Mouse (Mus musculus) naive thymus-derived CD4-positive, alpha-beta T cell, adult 2 months (primary cell): ENCODE measurements around the gene Cabp2.
"Not testable (repeated sequence)": the region's sequence is repeated elsewhere in the genome, so short reads cannot be mapped to it uniquely, and the experiment has no call there.

Source experiments
- DNase-seq: peaks from one replicate; pipeline ENCODE4 v3.0.0-alpha.2; 2011; ENCODE audit warnings: low read depth

Cabp2 gene

DNA sequence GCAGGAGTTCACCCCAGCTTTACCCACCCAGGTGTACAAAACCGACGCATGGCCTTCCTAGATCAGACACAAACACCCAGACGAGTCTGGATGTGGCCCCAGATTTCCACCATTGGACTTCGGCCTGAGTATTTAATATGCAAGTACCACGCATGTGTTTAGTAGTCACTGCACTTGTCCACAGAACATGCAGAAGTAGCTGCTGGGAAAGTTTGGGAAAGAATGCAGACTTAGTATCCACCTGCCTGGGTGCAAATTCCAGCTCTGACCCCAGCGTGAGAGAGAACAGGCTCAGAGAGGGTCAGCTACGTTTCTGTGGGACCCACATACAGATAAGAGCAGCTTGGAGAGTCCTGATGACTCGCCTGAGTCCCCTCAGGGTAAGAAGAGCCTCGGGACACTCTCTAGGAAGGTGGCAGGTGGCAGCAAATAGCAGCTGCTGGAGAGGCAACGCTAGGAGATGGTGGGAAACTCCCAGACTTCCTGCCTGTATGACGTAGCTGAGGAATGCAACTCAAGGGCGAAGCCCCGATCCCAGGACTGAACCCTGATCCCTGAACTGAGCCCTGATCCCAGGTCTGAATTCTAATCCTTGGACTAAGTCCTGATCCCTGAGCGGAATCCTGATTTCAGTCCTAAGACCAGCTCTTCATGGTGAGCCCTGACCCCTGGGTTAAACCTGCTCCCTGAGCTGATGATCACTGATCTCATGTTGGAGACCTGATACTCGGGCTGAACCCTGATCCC lies 25.3 kb upstream of the Cabp2 start:
- DNase-seq, result no peak

DNA sequence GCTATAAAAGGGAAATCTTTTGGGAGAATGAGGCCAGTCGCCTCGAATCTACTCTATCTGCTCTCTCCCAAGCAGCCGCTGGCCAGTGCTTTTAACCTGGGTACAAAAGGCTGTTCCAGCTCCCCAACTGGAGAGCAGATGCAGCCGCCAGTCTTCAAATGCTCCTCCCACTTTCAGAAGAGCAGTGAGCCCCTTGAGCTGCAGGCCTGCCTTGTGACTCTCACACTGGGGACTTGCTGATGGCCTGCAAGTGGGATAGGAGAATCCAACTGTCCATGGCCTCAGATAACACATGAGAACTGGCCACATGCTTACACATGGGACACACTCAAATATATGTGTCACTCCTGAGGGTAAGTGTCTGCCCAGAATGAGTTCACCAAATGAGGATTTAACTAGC lies 24.7 kb upstream of the Cabp2 start:
- DNase-seq, result no peak

DNA sequence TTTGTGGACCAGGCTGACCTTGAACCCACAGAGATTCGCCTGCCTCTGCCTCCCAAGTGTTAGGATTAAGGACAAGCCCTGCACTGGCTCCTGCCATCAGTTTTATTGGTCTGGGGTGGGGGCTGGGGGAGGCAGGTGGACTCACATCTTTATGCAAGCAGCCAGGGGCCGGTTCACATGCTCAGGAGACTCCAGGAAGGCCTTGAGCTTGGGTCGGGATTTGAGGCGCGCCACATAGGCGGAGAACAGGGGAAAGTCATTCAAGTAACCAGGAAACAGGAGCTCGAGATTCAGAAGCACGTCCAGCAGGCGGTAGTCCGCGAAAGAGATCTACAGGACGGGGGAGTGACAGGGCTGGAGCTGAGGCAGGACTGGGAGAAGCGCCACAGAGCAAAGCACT lies 24.0 kb upstream of the Cabp2 start:
- DNase-seq, result no peak

DNA sequence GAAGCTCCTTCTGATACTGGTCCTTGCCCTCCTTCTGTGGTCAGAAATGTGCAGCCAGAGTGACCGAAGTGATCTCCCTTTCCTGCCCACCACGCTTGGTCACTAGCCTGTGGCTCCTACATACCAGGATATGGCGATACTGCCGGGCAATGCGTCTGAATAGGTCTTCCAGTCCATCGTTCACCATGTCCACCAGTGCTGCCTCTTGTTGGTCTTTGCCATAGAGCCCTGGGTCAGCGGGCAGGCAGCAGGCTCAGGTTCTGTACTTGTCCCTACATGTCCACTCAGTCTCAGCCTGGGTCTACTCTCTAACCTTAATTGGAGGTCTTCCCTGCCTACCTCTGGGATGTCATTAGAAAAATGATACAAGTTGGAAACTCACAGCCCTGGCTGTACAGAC lies 23.4 kb upstream of the Cabp2 start:
- no peak for DNase-seq

DNA sequence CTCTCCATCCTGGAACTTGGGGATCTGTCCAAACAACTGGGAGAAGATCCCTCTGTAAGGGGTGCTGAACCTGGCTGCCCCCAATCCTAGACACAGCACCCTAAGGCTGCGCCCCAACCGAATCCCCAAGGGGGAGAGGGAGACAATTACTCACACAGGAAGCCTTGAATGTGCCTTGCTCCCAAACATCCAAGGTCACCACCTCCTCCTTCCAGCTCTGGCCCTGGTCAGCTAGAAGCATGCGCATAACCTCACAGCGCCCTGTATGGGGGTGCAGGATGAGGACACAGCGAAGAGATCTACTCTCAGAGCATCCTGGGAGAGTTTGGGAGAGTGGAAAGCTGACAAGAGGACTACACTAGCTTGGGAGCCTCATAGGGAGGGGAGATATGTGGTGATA lies 22.8 kb upstream of the Cabp2 start:
- no peak for DNase-seq

DNA sequence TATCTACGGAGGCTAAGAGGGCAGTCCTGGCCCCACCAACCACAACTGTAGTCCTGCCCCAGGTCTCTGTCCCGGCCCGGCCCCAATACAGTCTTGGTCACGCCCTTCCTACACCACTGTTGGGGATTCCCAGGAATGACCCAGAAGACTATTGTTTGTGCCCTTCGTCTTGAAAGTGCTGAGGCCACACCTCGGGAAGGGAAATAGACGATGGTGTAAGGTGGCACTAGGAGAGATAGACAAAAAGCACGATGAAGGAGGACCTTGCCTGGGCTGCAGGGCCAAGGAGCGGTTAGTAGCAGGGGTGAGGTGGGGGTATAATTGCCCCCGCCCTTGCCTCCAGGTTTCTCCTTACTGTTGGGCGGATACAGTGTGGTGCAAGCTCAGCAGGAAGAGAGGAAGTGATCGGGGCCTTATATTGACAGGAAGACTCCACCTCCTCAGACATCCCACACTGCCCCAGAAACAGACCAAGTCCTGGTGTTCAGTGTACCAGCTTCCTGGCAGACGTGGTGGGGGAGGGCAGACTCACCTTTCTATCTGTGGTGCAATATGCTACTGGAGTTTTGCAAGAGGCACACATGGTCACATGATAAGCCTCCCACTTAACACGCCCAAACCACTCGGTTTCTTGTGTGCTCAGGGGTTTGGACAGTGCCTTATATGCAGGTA lies 22.2 kb upstream of the Cabp2 start, which contains the start of gene Gstp3:
TSS of gene Gstp3 (minus strand) at position 501 of the 672 bp plus-strand sequence.
- DNase-seq, result peak; percentile 88

DNA sequence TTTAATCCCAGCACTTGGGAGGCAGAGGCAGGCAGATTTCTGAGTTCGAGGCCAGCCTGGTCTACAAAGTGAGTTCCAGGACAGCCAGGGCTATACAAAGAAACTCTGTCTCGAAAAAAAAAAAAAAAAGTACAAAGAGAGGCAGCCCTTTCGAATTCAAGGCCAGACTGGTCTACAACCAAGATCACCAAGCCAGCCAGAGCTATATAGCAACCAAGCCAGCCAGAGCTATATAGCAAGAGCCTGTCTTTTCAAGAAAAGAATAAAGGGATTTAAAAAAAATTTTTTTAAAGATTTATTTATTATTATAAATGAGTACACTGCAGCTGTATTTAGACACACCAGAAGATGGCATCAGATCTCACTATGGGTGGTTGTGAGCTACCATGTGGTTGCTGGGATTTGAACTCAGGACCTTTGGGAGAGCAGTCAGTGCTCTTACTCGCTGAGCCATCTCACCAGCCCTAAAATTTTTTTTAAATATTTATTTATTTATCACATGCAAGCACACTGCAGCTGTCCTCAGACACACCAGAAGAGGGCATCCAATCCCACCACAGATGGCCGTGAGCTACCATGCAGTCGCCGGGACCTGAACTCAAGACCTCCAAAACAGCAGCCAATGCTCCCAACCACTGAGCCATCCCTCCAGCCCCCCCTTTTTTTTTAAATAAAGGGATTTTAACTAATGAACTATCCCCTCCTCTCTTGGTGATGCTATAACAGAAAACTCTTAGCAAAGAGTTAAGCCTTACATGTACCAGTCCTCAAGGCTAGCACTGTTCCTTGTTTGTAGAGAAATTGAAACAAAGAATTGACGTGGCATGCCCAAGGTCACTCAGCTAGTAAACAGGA lies 21.1 kb upstream of the Cabp2 start:
- peak; percentile 70 for DNase-seq

DNA sequence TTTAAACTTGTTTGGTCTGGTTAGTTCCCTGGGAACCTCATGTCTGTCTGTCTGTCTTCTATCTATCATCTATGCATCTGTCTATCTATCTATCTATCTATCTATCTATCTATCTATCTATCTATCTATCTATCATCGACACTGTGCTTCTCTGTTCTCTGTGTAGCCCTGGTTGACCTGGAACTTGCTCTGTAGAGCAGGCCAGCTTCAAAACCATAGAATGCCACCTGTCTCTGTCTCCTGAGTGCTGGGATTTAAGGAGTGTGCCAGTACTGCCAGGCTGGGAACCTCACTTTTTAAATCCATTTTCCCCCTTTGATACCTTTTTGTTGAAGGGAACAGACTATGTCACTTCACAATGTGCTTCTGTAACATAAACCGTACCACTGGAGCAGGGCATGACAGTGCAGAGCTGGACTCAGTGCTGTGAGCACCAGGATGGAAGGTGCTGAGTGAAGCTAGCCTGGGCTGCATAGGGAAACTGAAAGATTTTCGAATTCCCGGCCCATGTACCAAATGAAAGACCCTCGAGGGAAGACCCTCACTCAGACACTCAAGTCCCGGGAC lies 20.4 kb upstream of the Cabp2 start:
- DNase-seq, result peak; percentile 69

DNA sequence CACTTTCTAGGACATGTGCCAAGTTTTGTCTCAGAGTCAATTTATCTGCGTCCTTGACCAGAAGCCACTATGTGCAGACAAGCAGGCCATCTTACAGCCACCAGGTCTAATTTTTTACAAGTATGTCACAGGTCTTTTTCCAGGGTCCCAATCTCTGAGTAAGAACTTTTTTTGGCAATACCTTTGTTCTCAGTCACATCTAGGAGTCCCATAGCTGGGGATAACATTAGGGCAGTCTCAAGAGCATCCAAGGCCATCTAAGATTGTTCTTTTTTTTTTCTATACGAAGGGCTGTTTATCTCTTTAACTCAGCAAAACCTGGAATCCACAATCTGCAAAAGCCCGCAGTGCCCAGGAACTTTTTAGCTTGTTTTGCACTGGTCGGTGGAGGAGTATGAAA lies 18.0 kb upstream of the Cabp2 start:
- DNase-seq, result not testable (repeated sequence)

DNA sequence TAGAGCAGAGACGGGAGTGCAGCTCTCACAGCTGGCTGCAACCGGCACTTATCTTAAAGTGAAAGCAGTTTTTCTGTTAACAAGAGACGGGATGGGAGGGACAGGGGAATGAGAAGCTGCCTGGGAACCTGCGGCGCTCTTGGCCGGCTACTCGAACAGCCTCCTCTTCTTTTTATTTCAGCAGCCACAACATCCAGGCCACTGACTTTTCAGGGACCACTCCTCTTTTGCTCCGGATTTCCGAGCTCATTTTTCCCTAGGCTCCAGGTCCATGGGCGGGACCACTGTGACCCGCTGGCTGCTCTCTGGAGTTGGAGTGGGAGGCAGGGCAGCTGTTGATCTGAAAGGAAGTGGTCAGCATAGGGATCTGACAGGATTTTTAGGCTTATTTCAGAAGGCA lies 16.9 kb upstream of the Cabp2 start:
- not testable (repeated sequence) for DNase-seq

DNA sequence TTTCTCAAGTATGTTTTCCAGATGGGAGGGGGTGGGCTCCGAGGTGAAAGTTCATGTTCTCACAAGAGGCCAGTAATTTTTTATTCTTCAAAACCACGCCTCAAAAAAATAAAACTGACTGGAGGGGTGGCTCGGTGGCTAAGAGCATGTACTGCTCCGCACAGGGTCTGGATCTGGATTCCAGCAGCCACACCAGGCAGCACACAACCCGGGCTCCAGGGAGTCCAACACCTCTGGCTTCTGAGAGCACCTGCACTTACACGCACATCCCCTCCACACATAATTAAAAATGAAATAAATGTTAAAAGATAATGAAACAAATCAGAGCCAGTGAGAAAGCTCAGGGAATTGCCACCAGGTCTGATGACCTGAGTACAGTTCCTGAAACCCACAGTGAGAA lies 15.1 kb upstream of the Cabp2 start:
- peak; percentile 78 for DNase-seq

DNA sequence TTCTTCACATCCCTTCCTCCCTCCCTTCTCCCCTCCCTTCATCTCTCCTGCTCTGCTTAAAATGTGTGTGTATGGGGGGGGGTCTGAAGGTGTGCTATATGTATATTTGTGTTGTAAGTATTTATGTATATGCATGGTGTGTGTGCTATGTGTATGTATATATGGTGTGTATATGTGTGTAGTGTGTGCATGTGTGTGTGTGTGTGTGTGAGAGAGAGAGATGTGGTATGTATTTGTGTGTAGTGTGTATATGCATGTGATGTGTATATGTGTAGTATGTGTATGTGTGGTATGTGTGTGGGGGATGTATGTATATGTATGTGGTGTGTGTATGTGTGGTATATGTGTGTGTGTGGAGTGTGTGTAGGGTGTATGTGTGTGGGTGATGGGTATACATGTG lies 14.5 kb upstream of the Cabp2 start:
- DNase-seq, result peak; percentile 52

DNA sequence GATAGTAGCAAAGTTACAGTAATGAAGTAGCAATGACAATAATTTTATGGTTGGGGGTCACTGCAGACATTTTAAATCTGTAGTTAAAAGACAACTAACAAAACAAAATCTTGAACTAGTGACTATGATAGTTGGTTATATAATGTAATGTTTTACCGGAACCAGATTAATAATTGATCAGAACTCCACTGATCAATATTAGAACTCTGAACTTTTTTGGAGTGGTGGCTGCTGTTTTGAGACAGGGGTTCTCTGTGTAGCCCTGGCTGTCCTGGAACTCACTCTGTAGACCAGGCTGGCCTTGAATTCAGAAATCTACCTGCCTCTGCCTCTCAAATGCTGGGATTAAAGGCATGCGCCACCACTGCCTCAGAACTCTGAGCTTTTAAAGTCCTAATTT lies 13.1 kb upstream of the Cabp2 start:
- DNase-seq, result not testable (repeated sequence)

DNA sequence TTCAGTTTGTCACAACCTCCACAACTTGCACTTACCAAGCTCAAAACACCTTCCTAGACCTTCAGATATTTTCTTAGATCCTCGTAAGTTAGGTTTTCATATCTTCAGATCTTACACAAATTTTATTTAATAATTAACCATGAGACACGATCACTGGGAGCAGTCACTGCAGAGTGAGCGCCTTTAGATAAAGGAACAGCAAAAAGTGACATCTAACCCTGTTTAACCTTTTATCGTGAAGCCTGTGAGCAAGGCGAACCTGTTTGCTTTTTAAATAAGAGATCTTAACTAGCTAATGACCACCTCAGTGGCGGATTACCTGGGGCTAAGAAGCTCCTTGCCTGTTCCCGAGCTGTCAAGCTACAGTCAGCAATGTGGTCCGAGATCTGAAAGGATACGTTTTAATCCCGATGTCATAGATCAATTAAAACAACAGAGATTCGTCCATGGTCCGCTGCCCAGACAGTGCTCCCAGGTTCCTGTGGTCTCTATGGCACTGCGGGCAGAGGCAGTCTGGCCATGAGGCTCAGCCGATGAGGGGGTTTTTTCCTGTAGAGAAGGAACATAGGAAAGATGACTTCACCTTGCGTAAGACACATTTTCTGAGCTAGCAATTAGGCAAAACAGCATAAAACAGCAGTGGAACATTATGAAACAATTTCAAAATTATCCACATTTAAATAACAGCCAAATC lies 12.5 kb upstream of the Cabp2 start:
- no peak for DNase-seq

DNA sequence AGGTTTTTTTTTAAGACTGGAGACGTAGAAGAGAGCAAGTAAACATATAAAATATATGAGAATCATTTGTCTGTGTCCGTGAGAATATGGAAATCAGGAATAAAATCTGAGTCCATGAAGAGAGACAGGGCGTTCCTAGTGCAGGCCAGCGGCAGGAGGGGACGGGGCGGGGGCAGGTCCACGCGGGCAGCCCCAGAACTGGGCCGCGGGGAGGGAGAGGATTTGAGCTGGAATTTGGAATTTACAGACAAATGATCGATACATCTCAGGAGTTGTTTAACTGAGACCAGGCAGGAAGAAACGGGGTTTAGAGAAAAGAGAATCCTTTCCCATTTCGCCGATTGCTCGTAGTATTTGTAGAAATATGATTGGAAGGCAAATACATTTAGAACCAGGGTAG lies 11.1 kb upstream of the Cabp2 start:
- no peak for DNase-seq

DNA sequence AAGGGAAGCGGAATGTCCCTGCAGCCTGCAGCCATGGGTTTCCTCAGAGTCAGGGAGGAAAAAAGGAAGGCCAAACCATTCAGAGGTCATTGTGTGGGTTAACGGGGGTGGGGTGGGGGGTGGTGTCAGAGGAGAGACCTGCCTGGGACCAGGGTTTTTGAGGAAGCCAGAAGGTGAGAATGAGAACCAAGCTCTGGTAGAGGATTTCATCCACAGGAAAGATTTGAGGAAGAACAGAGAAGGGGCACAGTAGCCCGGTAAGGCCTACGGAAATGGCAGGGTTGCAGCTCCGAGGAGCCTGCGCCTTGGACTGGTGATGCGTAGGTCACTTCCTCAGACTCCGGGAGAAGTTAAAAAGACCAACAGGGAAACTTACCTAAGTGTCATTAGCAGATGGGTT lies 10.6 kb upstream of the Cabp2 start:
- DNase-seq, result no peak

DNA sequence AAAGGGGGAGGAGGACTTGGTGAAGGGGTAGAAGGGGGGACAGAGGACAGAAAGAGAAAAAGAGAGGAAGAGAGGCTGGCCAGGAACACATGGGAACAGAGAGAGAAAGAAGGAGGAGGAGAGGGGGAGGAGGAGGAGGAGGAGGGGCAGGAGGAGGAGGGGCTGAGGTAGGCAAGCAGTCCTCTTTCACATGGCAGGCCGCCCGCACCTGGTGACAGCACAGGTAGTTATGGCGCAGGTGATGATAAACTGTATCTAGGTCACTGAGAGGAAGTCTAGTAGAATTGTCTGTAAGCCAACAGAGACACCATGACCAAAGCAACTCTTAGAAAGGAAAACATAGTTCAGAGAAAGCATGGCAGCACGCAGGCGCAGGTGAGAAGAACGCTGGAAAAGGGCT lies 10.0 kb upstream of the Cabp2 start:
- DNase-seq, result no peak

DNA sequence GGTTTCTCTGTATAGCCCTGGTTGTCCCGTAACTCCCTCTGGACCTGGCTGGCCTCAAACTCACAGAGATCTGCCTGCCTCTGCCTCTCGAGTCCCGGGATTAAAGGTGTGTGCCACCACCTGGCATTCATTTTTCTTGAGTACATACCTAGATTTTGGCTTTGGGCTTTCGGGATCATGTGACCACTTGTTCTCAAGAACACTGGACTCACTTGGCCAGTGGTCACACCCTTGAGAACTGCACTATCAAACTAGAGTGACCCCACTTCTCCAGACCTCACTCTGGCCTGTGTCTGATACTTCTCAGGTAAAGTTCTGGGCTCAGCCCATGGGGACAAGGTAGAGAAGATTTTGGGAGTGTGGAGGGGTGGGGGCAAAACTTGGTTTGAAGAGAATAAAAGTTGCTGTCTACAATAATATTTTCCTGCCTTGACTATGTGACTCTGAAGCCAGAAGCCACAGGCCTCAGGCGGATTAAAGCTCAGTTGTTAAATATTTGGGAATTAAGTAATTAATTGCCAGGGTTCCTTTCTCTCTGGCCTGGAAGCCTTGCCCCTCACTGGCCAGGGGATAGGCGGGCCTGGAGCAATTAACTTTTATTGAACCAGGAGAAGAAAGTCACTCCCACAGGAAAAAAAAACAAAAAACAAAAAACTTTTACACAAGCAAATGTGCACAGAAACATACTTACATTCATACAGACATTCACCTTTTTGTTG lies 8.5 kb upstream of the Cabp2 start:
- DNase-seq, result no peak

DNA sequence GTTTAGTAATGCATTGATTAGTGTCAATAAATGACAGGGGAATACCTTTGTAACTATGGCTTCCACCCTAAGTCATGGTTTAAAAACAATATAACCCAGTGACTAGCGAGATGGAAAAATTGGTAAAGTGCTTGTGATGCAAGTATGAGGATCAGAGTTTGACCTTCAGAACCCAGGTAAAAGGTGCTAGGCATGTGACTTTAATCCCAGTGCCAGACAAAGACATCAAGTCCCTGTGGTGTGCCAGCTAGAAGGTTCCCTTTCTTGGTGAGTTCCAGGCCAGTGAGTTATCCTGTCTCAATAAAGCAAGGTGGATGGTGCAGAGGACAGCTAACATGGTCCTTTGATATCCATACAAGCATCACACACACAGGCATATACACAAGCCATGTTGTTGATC lies 5.8 kb upstream of the Cabp2 start:
- DNase-seq, result no peak

DNA sequence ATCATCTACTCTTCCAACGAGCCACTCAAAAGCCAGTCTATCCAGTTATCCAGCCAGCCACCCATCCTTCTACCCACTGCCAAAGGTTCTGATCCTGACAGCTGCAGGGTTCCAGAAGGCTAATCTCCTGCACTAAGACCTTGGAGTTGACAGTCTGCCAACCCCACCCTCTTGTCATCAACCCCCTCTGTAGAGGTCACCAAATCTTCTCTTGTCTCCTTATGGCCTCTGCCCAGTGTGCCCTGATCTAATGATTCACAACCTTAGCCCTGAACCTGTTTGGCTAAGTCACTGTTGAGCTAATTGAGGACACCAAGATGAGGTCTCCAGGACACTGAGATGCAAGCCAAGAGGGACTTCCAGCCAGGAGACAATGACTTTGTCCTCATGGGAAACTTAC lies 1.8 kb upstream of the Cabp2 start:
- no peak for DNase-seq

DNA sequence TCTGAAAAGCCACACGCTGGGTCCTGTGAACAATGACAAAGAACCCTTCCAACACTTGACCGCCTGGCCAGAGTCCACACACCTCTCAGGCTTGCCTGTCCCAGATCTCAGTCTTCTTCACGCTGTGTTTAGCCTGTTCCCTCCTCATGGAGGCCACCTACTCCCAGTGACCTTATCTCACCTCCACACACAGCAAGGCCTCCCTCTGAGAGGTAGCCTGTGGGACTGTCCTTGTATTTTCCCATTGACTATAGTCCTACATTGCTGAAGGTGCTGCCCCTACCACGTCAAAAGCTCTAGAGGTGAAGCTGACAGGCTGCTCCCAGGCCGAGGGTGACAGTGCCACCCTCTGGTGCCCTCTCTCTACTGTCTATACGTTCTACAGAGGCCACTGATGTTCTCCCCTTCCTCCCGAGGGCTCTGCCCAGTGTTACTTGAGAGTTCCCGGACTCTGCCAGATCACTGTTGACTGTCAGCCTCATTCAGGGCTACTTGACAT lies 818 bp upstream of the Cabp2 start:
- DNase-seq, result peak; percentile 81
